Mouse (Mus musculus) monocyte, adult 2 months (primary cell): ENCODE data around the gene Cops9.

Experiments
- DNase-seq, 2 experiments: peaks; one replicate each; pipeline ENCODE4 v3.0.0; 2022; ENCODE audit warnings: low spot score in 2 of 2, low read depth in 1 of 2

Gene Cops9

DNA sequence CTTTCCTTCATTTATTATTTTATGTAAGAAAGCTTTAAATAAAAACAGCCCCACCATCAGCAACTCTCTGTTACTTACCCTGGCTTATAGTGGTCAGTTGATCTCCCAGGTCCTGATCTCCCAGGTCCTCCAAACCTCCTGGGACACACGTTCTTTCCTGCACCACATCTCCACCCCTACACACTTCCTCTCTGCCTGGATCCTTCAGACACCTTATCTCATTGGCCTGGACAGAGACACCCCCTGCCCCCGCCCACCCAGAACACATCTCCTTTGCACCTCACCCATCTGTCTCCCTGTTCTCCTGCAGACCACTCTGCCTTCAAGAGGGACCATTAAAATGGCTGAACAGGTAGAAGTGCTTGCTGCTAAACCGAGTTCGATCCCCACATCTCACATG lies 5.2 kb upstream of the Cops9 start:
- no peak for DNase-seq

DNA sequence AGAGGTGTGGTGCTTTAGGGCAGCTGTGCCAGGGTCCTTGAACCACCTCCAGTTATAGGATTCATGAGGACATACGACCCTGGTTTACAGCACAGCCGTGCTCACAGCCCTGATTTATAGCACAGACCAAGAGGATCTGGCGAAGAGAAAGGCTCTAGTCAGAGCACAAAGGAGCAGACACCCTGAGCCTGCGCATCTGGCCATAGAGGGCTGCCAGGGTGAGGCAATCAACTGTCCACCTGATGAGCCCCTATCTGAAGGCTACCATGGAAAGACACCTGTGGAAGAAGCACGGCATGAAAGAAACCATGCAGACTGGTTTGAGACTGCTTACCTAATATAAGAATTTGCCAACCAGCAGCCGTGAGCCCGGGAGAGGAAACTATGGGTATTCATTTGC lies 4.8 kb upstream of the Cops9 start:
- DNase-seq: no peak

- DNase-seq: no peak
These were observed 4.3 kb upstream of the Cops9 start for GRCm38 (mm10) chr1:92646111-92646510.

GRCm38 (mm10) chr1:92644916-92645315 lies 3.1 kb upstream of the Cops9 start:
- no peak for DNase-seq

- DNase-seq: no peak
These were observed 1.9 kb upstream of the Cops9 start for GRCm38 (mm10) chr1:92643691-92644090.

GRCm38 (mm10) chr1:92640393-92640792 lies 1.4 kb downstream of the Cops9 start:
- DNase-seq: no peak

- DNase-seq: no peak
These were observed 3.0 kb downstream of the Cops9 start for GRCm38 (mm10) chr1:92638736-92639135.

GRCm38 (mm10) chr1:92638181-92638580 lies 3.6 kb downstream of the Cops9 start:
- no peak for DNase-seq

GRCm38 (mm10) chr1:92637501-92638172 lies 4.1 kb downstream of the Cops9 start:
- DNase-seq: no peak

DNA sequence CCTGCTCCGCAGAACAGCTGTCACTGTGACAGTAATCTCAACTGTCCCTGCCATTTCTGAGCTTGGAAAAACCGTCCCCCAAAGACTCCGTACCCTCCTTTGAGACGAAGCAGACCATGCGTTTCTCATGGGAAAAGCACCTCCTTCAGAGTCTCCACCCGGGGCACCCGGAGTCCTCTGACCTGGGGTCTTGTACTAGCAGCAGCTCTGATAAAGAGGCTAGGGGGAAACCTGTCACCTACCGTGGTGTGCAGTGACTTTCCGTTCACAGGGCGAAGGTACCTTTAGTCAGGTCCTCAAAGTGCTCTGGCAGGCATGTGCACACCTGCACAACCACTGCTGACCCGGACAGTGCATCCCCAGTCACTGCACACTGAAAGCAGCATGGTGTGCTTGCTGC lies 5.1 kb downstream of the Cops9 start:
- DNase-seq: no peak

- no peak for DNase-seq
These were observed 5.8 kb downstream of the Cops9 start for GRCm38 (mm10) chr1:92636015-92636414.

- DNase-seq: no peak
These were observed 6.7 kb downstream of the Cops9 start for GRCm38 (mm10) chr1:92634976-92635599.

- no peak for DNase-seq
These were observed 7.2 kb downstream of the Cops9 start for GRCm38 (mm10) chr1:92634569-92634968.

DNA sequence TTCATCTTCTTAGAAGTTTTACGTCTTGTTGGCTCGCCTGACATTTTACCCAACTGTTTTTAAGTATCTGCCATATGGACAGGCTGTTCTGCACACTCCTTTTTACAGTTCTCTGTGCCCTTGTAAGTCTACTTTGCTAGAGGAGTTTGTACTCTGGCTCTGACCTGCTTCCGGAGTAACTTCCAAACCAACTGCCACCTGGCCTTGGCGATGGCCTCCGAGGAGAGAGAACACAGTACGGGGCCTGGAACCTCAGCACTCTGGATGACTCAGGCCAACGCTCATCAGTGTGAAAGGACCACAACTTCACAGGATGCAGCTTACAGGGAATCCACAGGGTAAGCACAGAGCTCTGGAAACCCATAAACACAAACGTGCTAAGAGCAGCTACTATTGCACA lies 8.1 kb downstream of the Cops9 start:
- no peak for DNase-seq

DNA sequence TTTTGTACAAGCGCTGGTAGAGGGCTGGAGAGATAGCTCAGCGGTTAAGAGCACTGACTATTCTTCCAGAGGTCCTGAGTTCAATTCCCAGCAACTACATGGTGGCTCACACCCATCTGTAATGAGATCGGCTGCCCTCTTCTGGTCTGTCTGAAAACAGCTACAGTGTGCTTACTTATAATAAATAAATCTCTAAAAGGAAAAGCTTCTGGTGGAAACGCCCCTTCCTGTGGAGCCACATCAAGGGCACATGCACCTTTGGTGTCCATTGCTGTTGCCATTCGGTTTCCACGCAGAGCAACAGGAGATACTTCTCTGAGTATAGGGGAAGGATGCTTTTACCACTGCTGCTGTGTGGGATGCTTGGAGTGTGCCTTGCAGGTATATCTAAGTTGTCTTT lies 8.8 kb downstream of the Cops9 start:
- no peak for DNase-seq

DNA sequence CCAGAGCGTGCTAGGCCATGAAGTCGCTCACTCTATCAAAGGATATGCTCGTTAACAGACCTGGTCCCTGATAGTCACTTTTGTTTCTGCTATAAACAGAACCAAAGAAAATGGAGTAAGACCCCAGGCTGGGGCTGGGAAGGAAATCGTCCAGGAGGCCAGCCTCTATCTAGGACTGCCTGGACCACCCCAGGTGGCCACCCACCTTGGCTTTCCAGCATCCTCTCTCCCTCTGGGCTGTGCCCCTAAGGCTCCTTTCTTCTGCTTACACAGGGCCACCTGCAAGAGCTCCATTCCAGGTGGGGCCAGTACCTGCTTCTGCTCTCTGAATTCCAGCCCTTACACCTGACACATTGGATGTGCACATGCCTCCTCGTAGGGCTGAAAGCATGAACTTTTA lies 9.6 kb downstream of the Cops9 start:
- no peak for DNase-seq

DNA sequence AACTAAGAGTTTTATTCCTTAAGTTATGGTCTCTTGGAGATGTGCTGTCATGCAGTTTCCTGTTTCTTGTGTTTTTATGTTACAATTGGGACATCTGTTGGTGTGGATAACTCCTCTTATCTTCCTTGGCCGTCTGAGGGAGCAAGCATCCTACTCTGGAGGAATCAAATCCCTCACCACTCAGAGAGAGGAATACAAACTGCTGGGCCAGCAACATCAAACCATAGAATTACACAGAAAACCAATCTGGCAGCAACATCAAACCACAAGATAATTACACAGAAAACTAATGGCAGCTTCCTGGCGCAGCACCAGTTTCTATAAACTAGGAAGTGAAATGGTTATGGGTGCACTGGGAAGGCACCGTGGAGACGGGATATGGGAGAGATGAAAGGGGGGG lies 13.6 kb downstream of the Cops9 start:
- DNase-seq: no peak

GRCm38 (mm10) chr1:92618360-92618759 lies 23.4 kb downstream of the Cops9 start:
- DNase-seq: no peak

GRCm38 (mm10) chr1:92617488-92617887 lies 24.3 kb downstream of the Cops9 start, which contains the start of gene Olfr12:
Olfr12 (plus strand) TSS chr1:92617788.
- no peak for DNase-seq

DNA sequence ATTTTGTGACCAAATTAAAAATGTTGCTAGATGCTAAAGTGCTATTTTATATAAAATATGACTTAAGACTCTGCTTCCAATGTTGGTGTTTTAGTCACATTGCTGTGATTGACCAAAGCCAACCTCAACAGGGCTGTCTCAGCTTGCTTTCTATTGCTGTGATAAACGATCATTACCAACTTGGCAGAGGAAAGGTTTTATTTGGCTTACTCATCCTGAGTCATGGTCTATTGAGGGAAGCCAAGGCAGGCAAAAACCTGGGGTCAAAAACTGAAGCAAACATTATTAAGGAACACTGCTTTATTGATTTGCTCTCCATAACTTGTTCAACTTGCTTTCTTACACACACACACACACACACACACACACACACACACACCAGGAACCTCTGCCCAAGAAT lies 25.7 kb downstream of the Cops9 start:
- no peak for DNase-seq

- DNase-seq: no peak
These were observed 27.3 kb downstream of the Cops9 start for GRCm38 (mm10) chr1:92614516-92614915.

DNA sequence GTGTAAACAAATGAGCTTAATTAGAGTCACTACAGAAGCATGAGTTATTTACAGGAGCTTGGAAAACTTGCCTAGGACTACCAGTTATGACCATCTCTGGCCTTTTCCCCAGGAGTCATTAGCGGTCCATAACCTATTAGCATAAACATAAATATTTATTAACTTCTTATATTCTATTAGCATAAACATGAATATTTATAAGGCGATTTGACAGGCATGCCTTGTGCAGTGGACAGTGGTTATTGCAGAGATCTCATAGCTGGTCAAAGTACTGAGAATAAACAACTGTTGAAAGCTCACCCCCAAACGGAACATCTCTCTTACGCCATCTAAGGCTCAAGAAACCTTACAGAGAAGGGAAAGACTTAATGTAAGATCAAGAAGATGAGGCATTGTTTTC lies 28.6 kb downstream of the Cops9 start:
- DNase-seq: no peak

GRCm38 (mm10) chr1:92611008-92611407 lies 30.8 kb downstream of the Cops9 start:
- no peak for DNase-seq
